Mouse (Mus musculus): ENCODE measurements around the gene Plxnb2.

DNA sequence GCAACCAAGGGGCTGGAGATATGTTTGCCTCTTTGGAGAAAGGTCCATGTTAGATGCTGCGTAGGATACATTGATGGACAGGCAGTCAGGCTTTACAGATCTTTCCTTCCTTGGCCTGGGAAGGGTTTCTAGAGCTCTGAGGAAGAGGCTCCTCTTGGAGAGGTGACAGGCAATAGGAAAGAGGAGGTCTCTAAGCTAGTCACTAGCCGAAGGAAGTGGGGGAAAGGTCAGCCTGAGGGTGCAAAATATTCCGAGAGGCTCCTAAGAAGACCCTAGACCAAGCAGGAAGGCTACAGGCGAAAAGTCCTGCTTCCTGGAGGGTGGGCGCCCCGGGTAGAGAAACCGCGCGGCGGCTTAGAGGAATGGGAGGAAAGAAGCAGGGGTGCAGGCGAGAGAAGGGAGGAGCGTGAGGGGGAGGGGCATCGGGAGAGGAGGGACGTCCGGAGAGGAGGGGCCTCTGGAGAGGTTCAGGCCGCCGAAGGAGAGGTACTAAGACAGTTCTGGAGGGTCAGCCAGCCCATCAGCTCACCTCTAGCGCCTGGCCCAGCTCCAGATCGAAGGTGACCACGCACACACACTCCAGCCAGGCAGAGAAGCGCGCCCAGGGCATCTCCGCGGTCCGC lies 15.2 kb upstream of the Plxnb2 start:
- no peak for TF ChIP-seq GATA1 (IDR thresholded peaks at IDR 0.05; ENCODE audit: borderline replicate concordance, low read length)
- TF ChIP-seq FLI1 (IDR thresholded peaks at IDR 0.05; ENCODE audit: low read length) = no peak

Data from megakaryocyte, embryonic 14.5 days (primary cell).